Mouse (Mus musculus) thymus, postnatal 10 days (tissue): Measurements from ENCODE around the gene Gm20388.

Source experiments
- DNase-seq, 2 experiments: peaks; one replicate each; pipeline ENCODE4 v3.0.0; 2021; ENCODE audit warnings: low spot score in 2 of 2

Gm20388 gene

DNA sequence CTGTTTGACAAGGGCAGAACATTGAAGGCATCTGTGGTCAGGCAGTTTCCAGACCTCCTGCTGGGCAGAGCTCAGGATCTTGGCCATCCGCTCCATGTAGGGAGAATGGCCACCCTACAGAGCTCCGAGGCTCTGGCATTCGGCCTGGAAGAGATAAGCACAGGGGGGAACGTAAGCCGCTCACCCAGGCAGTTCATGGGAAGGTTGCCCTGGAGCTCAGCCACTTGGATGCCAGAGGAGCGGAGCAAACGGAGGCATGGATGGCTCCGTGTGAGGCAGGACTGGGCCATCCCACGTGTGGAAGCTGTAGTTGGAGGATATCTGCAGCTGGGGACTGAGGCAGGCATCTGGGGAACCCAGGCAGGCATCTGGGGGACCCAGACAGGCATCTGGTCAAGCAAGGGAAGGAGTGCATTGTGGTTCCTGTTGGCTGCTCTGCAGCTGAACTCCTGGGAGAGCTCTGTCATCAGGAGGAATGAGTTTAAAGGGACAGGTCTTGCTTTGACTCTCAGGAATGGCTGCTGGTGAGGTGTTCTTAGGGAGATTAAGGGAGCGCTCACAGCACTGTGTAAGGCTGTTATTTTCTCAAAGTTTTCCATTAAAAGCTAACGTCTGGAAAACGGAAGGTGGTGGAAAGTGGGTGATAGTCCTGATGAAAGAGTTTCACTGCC is 4406.0 kb downstream of the Gm20388 start:
- no peak for DNase-seq

DNA sequence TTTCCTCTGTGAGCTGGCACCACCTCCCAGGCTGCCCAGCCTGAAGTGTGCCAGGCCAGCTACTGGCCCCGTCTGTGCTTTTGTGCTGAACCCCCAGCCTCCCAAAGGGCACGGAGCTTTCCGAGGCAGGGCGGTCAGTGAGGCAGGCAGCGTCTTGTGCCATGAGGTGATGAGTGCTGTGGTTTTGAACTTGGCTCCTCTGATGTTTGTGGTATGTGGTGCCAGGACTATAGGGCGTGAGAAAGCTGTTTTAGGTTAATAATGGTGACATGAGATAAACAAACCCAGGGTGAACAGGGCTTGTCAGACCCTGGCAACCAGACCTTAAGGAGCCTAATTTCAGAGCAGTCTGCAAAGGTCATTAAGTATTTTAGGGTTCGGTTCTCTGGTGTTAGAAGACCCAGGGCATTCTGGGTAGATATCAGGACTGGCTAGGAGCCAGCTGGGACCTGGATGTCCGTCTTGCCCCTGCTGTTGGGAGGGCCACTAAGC is 4406.6 kb downstream of the Gm20388 start:
- no peak for DNase-seq

DNA sequence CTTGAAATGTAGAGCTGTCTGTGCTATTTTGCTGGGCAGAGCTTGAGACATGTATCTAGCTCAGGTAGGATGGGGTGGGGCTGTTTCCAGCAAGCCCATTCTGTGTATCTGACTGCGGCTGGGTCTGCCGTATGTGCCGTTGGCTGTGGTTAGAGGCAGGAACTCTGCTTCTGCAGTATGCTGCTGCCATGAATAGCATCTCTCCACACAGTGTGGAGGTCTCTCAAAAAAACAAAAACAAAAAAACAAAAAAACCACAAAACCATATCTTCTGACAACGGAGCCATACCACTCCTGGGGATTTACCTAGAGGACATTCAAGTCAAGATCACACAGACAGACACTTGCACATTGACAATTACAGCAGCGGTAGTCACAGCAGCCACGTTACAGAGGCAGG is 4407.2 kb downstream of the Gm20388 start:
- peak; percentile 62 to 64 for DNase-seq

DNA sequence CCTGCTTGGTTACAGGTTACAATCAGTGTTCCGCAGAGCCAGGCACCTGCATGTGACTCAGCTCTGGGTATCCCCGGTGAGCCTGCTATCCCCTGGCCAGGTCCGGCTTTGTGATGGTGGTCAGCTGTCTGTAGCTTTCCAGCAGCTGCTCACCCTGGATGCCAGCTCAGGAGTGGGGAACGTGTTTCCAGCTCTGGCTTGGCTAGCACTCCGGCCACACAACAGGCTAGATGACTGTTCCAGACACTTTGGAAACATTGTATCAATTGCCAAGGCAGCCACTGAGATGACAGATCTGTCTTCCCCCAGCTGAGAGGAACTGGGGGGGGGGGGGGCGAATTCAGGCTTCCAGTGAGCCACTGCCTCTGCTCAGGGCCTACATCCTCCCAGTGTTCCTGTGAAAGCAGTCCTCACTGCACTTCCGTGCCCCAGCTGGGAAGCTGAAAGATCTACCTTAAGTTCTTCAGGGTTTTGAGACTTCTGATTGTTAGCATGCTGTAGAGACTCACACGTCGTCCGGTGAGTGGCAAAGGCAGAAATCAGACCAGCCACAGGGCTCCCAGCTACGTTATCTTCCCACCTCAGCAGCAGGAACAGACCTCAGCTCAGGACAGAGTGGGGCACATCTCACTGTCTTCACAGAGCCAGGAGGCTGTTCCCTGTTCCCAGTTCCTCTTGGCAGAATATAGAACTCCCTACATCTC is 4408.1 kb downstream of the Gm20388 start:
- DNase-seq, result no peak

DNA sequence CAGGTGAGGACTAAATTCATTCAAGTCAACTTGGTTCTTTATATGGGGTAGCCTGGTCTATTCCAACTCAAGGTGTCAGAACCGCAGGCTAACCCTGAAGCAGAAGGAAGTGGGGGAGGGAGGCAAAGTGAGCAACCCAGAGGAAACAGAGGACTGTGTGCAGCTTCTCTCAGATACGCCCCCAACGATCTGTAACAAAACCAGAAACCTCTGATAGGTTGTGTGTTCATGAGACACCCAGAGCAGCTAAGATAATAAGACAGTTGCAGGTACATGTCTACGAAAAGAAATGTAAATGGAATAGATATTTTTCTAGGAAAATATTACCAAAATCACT is 4408.6 kb downstream of the Gm20388 start:
- peak; percentile 29 to 37 for DNase-seq

DNA sequence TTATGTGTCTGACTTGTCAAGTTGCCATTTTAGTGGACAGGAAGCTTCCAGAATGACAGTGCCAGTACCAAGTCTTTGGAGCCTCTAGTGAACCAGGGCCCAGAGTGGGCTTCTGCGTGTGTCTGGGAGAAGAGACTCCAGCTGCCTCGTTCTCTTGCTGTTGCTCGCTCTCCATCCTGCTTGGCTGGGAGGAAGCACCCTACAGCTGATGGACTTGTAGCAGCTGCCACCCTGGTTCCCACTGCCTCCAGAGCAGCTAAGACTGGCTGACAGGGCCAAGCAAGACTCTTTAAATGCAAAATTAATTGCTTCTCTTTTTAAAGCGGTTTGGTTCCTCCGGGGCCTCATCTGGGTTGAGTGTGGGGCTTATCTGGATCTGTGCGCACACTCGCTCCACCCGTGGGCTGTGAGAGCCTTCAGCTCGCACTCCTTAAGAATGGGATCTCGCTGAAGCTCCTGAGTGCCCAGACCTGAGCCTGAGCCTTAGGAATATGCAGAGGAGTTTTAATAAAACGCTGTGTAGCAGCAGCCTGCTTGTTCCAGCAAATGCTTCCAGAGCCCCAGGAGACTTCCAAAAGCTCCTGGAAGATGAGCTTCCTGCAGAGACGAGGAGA is 4410.7 kb downstream of the Gm20388 start:
- no peak for DNase-seq

DNA sequence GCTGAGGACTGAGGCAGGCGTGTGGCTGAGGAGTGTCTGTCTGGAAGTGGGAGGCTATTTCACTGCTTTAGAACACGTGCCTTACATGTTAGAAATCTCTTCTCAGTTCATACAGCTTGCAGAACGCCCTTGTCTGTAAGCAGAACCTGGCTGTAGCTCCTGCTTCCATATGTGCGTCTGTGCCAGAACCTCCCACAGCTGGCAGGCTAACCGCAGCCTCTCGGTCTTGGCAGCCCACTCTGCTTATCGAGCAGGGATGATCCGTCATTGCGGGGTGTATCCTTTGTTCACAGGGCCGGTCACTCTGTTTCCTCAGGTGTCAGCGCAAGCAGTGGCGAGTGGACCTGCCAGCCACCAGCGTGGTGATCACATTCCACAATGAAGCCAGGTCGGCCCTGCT is 4412.7 kb downstream of the Gm20388 start:
- DNase-seq, result no peak

DNA sequence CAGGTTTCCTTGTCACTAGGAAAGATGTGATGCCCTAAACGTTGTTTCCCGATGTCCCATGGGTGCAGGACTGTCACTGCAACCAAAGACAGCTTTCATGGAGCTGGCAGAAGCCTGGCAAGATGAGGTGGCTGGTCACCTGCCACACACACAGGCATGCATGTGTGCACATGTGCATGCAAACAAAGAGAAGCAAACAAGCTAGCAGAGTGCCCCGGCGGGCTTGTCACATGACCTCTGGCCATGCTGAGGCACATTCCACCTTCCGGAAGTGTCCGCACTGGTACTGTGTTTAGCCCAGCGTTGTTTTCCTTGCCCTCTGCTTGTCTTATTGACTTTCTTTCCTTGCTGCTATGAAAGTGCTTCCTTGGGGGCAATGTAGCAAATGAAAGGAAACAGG is 4417.6 kb downstream of the Gm20388 start:
- no peak for DNase-seq

DNA sequence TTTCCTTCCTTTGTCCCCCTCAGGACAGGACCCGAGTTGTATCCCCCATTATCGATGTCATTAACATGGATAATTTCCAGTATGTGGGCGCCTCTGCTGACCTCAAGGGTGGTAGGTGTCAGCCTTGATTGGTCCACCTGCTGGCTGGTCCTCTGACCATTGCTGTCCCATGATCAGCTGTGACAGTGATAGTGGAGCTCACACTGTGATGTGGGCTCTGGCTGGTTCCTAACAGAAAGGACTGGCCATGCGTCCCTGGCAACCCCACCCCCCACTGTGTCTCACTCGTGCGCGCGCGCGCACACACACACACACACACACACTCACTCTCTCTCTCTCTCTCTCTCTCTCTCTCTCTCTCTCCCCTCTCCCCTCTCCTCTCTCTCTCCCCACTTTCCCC is 4419.0 kb downstream of the Gm20388 start:
- no peak for DNase-seq

DNA sequence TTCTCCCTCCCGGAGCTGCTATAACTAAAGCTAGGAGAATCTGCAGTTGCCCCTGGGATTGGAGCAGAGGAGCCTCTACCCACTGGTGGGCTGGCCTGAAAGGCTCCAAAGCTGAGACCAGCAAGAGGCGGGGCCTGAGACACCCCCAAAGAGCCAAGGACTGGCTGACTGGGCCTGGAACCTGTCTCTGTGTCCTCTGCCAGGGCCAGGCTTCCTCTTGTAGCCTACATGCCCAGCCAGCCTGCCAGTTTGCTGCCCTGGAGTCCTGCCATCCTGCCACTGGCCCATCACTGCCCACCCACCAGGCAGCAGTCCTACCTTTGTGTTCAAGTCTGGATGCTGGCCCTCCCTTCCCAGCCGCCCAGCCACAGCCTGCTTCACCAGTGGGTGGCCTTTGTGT is 4419.8 kb downstream of the Gm20388 start:
- DNase-seq, result no peak

DNA sequence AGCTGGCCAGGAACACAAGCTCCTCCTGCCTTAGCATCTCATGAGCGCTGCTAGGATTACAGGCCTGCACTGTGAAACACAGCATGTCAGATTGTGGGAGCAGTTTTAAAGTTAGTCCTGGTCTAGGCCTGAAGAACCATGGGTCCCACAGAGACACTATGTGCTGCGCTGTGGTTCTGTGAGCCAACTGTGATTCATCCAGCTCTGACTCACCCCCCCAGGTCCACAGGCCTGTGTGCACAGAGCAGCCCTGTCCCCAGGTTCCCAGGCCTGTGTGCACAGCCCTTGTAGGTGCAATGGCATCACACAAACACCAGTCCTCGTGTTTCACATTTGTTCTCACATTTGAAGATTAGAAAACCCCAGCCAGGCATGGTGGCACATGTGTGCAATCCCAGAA is 4420.5 kb downstream of the Gm20388 start:
- DNase-seq, result no peak

DNA sequence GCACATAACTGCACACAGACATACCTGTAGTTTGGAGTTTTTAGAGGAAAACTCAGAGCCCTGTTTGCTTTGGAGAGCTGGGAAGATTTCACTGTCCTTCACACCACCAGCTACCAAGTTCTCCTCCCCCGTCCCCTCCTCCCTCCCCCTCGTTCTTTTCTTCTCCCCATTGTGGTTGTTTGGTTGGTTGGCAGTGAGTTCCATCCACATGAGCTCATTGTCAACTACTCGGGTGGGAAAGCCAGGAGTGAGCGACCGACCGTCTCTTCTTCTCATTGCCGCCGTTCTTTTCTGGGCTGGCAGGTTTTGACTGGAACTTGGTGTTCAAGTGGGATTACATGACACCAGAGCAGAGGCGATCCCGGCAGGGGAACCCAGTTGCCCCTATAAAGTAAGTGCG is 4421.1 kb downstream of the Gm20388 start:
- no peak for DNase-seq

DNA sequence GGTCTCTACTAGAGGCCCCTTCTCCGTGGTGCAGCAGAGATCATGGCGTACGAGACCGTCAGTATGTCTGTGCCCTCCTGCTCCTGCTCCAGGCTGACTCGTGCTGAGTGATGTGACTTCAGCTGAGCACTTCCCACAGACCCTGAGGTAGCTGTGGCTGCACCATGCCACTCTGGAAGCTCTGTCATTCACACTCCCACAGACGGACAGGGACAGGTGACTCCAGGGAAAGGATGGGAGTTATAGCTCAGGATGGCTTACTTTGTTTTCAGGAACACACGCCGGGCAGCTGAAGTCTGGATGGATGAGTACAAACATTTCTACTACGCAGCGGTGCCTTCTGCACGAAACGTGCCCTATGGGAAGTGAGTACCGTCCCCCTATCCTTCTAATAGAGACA is 4425.7 kb downstream of the Gm20388 start:
- DNase-seq, result no peak

DNA sequence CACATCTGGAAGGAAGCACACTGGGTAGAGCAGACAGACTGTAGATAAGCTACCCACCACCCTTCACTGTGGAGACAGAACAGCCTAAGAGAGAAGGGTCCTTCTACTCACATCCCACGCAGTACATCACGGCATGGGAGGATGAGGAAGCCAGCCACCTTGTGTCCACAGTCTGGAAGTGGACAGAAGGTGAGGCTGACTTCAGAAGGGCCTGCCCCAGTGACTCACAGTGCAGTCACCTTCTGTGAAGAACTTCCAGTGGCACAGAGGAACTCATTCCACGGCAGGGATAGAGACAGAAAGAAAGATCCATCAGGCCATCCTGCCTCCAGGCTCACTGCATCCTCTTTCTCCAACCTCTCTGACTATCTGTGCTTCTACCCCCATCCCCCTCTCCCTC is 4429.1 kb downstream of the Gm20388 start:
- no peak for DNase-seq

DNA sequence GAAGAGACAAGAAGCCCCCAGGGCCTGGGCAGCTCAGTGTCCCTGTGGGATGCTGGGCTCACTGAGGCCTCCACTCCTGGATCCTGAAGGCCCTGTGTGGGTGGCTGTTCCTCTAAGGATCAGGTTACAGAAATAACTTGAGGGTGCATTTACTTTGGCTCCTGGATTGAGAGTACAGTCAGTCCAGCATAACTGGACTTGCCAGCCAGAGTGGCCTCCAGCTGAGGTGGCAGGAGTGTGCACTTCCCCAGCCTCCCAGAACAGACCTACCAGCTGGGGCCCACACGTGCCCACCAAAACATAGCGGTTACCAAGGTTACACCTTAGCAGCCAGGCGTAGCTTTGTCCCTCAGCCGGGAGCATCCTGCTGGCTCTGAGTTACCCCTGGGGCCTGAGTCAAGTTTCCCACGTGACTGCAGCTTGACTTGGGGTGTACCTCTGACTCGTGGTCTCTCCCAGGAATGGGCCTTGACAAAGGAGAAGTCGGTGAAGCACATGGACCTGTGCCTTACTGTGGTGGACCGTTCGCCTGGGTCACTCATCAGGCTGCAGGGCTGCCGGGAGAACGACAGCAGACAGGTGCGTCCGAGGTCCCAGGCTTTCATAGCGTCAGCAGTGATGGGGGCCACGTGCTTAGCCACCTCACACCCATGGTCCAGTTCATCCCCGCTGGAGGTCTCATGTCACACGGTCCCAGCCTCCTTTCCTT is 4429.9 kb downstream of the Gm20388 start:
- no peak for DNase-seq

DNA sequence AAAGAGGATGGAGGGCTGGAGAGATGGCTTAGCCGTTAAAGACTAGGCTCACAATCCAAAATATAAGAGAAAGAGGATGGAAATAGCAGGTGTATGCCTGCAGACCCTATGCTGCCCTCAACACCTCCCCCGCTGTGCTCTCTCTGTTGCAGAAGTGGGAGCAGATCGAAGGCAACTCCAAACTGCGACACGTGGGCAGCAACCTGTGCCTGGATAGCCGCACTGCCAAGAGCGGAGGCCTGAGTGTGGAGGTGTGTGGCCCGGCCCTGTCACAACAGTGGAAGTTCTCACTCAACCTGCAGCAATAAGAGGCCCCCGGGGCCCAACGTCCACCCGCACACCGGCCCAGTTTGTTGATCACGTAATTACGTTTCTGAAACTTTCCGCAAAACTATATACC is 4432.5 kb downstream of the Gm20388 start:
- no peak for DNase-seq

DNA sequence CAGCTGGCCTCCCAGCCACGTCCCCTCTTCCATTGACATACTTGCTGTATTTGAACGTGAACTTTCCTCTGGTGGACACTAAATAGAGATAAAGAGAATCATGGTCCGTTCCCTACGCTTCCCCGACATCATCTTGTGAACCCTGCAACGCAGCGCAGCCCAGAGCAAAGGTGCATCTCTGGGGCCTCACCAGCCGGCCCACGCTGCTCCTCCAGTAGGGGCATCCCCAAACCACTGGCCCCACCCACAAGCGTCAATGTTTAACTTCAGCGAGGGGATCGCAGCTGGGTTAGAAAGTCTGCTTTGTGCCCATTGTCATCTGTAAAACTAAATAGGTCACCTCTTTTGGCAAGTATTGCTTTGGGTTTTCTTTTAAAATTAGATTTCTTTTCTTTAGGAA is 4433.4 kb downstream of the Gm20388 start:
- peak; percentile 26 to 29 for DNase-seq

DNA sequence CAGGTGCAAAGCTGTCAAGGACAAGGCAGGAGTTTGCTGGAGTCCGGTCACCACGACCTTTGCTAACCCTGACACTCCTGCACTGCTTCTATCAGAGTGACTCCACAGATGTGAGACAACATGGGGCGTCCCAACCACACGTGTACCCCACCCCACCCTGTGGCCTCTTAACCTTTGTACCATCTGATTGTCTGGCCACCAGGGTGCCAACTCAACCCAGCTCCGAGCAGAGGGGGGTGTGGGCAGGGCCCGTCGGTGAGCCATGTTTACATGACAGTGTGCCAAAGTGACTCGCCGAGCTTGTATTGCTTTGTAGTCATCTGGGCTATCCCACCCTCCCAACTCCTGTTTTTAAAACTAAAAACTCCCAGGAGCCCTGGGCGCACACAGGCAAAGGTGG is 4434.5 kb downstream of the Gm20388 start:
- DNase-seq, result no peak

DNA sequence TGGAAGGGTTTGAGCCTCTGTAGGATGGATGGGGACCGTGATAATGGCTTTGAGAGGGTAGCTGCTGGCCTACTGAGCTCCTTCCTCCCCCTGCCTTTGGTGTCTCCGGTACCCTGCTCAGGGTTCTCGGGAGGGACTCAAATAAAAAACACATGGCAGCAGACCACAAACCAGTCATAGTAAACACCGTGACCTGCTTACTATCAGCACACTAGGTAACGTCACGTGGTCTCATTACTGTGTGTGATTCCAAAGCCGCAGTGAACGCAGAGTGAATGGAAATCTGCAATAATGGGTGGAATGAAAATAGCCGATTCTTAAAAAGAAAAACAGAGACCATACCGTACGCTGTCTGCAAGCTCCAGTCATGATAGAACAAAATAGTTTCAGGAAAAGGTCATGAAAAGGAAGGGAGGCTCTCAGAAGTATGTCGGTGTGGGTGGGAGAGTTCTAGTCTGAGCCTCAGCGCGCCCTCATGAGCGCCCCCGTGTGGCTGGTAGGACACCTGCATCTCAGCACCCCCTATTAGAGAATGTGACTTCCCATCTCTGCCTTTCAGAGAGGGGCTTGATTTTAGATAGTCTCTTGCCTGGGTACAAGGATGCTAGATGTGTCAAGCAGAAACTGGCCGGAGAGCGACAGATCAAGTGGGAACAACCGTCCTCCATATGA is 4436.3 kb downstream of the Gm20388 start:
- peak; percentile 22 to 83 for DNase-seq

DNA sequence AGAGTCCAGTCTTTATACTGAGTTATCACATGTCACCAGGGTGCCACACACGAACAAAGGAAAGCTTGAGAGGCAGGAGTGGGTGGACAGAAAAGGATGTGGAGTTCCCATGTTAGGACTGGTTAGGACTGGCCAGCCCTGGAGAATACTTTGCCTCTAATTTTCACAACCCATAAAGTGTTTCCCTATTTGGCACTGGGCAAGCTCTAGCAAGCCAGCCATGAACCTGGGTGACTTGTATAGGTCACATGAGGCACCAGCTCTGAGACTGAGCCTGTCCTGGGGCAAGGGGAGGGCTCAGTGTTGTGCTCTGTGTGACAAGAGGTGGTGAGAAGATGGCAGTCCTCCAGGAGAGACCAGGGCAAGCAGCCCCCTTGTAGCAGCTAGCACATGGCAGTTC is 4437.4 kb downstream of the Gm20388 start:
- no peak for DNase-seq

DNA sequence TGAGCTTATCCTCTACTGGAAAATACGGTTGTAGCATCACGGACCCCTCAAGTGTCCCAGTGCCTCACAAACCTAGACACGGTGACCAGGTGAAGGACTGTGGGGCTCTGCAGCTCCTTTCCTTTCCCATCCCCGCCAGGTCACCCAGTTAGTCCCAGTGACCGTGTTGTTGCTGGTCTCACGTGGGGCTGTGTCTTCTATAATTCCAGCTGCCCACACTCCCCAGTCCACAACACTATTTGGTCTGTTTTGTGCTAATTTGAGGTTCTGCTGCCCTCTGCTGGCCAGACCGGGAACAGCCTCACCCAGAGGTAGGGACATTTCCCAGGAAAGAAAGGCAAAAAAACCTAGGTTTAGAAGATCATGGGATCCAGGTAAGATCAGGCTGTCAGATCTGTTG is 4439.0 kb downstream of the Gm20388 start:
- peak; percentile 25 to 77 for DNase-seq

DNA sequence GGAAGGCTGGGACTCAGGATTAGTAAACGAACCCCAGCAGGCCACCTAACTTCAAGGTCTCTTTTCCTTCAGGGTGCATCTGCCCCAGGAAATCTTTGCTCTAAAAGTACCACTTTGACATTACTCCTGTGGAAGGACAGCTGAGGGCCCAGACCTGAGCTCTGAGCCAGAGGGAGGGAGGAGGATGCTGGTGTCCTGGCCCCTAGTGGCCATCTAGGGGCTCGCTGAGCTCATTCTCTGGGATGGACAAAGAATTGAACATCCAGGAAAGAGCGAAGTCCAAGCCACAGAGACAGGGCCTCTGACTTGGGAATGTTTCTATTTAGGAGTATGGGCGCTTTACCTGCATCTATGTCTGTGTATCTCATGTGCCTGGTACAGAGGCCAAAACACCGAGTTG is 4441.0 kb downstream of the Gm20388 start:
- DNase-seq, result no peak
